Mouse (Mus musculus) neutrophil, adult 65 days (primary cell): ENCODE measurements around the gene Tra2a. TPM values are rescaled to one million over a fixed set of nuclear protein-coding genes. Genes with fewer than 3 reads are reported as not detected.

Source experiments
- total RNA-seq: library from RNA; stranded (reverse); gene quantifications from 2 replicates; pipeline ENCODE4 v1.2.4, GENCODE M21; 2023

The Tra2a gene
- total RNA-seq: 218 and 281 TPM in 2 replicates

GRCm38 (mm10) chr6:49263847-49264243 is at the start of gene Tra2a:
Tra2a (minus strand) TSS chr6:49264033.

GRCm38 (mm10) chr6:49214928-49215747 is 48.7 kb downstream of the Tra2a start, which contains the start of gene Igf2bp3:
Igf2bp3 (minus strand) TSS chr6:49214957.

Other genes with a start within 250 kb of the Tra2a start
- 3.1 and 4.9 TPM in 2 replicates for gene Gpnmb, start 227.5 kb downstream of the Tra2a start, total RNA-seq
- gene Malsu1, start 190.2 kb downstream of the Tra2a start, total RNA-seq: 21.4 and 38.6 TPM in 2 replicates
- 0.45 TPM in 1 of 2 replicates, not detected in the other for gene Igf2bp3, start 49.1 kb downstream of the Tra2a start, total RNA-seq
- gene Ccdc126, start 55.2 kb upstream of the Tra2a start, total RNA-seq: 13.6 and 14.4 TPM in 2 replicates
- gene Fam221a, start 103.7 kb upstream of the Tra2a start, total RNA-seq: 4.1 and 4.3 TPM in 2 replicates
- gene Stk31, start 131.6 kb upstream of the Tra2a start, total RNA-seq: not detected in 2 replicates